Mouse (Mus musculus): ENCODE data around the gene 9930104L06Rik.
"Not testable (repeated sequence)": the region's sequence is repeated elsewhere in the genome, so short reads cannot be mapped to it uniquely, and the experiment has no call there.

9930104L06Rik gene

DNA sequence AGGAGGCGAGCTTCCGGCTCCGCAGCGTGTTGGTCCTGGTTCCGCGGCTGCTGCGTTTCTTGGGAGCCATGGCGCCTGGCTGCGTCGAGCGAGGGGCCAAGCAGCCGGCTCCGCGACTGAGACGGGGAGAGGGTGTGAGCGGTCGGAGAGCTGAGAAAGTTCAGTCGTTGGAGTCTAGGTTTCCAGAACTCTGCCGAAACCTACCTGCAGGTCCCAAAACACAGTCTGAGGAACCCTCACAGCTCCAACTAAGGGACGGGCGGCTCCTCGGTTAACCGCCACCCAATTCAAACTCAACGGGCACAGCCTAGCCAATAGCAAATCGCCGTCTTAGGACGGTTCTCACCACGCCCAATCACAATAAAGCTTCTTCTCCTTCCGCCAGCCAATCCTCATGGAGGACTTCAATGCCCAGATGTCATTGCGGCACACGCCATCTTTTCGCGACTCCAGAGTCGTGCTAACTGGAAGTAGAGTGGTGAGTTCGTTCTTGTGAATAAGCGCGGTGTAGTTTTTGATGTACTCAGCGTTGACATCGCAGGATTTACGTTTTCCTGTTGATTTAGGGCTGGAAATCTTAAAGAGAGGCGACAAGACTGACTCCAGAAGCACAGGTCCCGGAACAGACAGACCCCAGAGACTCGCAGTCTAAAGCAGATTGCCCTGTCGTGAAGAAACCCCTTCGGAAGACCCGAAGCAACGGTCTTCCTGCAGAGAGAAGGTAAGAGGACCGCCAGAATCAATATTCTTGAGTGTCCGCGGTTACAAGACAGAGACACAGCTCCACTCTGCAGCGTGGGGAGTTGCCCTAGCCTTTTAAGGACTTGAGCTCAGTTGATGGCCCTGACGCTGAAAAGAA lies at the start of gene 9930104L06Rik:
Gene 9930104L06Rik, plus strand, starts transcription at position 436 of the 859 bp plus-strand sequence.
- CTCF ChIA-PET, result interaction anchor here in 2 of 4 experiments (0.6 to 1.6 kb wide), 10 partner anchors 20 to 162 kb away, joined by 3 to 7 read pairs (median 3); no protein-coding TSS in a partner anchor
- POLR2A ChIA-PET, result interaction anchor here (0.5 to 3.4 kb wide), 72 partner anchors 9 to 1141 kb away, joined by 3 to 33 read pairs (median 4); partner anchors contain the start of genes Meaf6 (in 3 of the 4), Maneal (in 2 of the 4), Snip1 (in 2 of the 4) and 1110065P20Rik (in 1 of the 4)

GRCm38 (mm10) chr4:124888702-124889101 lies 48.1 kb upstream of the 9930104L06Rik start:
- ChIA-PET CTCF (no interaction called here), POLR2A (interaction anchor here in 2 of 4 experiments (0.6 to 2.1 kb wide), 3 partner anchors 18 to 487 kb away, joined by 3 to 7 read pairs (median 6); no protein-coding TSS in a partner anchor)

GRCm38 (mm10) chr4:124889935-124890334 lies 46.9 kb upstream of the 9930104L06Rik start:
- ChIA-PET CTCF (no interaction called here), POLR2A (interaction anchor here in 1 of 4 experiments (1.3 kb wide), 2 partner anchors 17 to 20 kb away, joined by 3 to 4 read pairs; no protein-coding TSS in a partner anchor)

GRCm38 (mm10) chr4:124890831-124891230 lies 46.0 kb upstream of the 9930104L06Rik start:
- ChIA-PET POLR2A (interaction anchor here in 1 of 4 experiments (0.6 to 1.3 kb wide), 3 partner anchors 16 to 1370 kb away, joined by 3 to 4 read pairs (median 3); no protein-coding TSS in a partner anchor), CTCF (interaction anchor here in 1 of 4 experiments (1.0 kb wide), 1 partner anchor 16 kb away, joined by 3 read pairs; no protein-coding TSS in a partner anchor)

- CTCF ChIA-PET, result interaction anchor here (0.5 to 1.4 kb wide), 9 partner anchors 9 to 1030 kb away, joined by 3 to 6 read pairs (median 5); no protein-coding TSS in a partner anchor
- POLR2A ChIA-PET, result interaction anchor here (0.5 to 1.9 kb wide), 17 partner anchors 8 to 1098 kb away, joined by 3 to 9 read pairs (median 4); partner anchors contain the start of gene 9930104L06Rik (in 1 of the 4)
Measured at GRCm38 (mm10) chr4:124893769-124894168, 43.1 kb upstream of the 9930104L06Rik start.

DNA sequence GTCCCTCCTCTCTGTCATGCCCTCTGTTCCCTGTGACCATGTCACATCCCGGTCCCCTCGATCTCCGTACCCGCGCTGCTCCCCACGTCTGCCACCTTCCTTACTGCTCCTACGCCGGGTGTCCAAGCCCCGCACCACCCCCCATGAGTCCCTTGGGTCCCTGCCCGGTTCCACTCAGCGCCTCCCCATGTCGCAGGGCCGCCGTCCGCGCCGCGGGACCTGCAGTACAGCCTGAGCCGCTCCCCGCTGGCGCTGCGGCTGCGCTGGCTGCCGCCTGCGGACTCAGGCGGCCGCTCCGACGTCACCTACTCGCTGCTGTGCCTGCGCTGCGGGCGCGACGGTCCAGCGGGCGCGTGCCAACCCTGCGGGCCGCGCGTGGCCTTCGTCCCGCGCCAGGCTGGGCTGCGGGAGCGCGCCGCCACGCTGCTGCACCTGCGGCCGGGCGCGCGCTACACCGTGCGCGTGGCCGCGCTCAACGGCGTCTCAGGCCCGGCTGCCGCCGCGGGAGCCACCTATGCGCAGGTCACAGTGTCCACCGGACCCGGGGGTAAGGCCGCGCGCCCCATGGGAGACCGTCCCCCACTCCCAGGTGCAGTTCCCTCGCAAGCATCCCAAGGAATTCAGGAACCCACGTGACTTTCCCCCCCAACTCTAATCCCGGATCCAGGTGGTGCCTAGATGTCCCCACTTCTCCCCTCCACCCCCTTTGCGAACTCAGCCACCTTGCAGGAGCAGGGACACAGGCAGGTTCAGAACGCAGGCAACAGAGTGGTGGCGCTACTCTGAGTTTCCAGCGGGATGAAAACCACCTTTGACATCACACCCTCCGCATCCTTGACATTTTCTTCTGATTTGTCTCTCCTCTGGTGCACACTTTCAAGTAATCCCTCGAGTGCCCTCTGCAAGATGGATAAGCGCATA lies 42.1 kb upstream of the 9930104L06Rik start:
- POLR2A ChIA-PET, result interaction anchor here in 2 of 4 experiments (0.7 to 1.5 kb wide), 4 partner anchors 10 to 147 kb away, joined by 3 to 8 read pairs (median 4); no protein-coding TSS in a partner anchor
- CTCF ChIA-PET, result interaction anchor here in 1 of 4 experiments (1.2 kb wide), 1 partner anchor 11 kb away, joined by 4 read pairs; no protein-coding TSS in a partner anchor

GRCm38 (mm10) chr4:124898428-124898827 lies 38.4 kb upstream of the 9930104L06Rik start:
- ChIA-PET CTCF (no interaction called here), POLR2A (interaction anchor here in 1 of 4 experiments (1.7 to 1.9 kb wide), 2 partner anchors 12 to 21 kb away, joined by 5 to 6 read pairs; no protein-coding TSS in a partner anchor)

- CTCF ChIA-PET, result interaction anchor here (0.5 to 1.3 kb wide), 7 partner anchors 13 to 106 kb away, joined by 3 to 13 read pairs (median 3); partner anchors contain the start of gene Mtf1 (in 2 of the 4)
- POLR2A ChIA-PET, result interaction anchor here in 2 of 4 experiments (0.8 to 1.9 kb wide), 3 partner anchors 9 to 48 kb away, joined by 4 to 6 read pairs (median 4); no protein-coding TSS in a partner anchor
Measured at GRCm38 (mm10) chr4:124899906-124900305, 36.9 kb upstream of the 9930104L06Rik start.

DNA sequence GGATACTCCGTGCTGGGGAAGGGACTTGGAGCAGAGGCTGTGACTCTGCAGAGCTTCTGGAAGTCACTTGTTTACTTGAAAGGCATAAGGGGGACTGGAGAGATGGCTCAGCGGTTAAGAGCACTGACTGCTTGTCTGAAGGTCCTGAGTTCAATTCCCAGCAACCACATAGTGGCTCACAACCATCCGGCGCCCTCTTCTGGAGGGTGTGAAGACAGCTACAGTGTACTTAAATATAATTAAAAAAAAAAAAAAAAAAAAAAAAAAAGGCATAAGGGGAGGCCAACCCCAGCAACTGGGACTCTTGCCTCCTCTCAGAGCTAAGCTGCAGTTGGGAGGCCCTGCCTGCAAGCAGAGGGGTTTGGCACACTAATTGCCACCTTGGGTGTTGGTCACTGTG lies 31.4 kb upstream of the 9930104L06Rik start:
- CTCF ChIA-PET, result interaction anchor here (0.6 to 2.8 kb wide), 36 partner anchors 10 to 1042 kb away, joined by 3 to 12 read pairs (median 4); partner anchors contain the start of genes Epha10 (in 1 of the 4), Mtf1 (in 1 of the 4) and Rspo1 (in 1 of the 4)
- POLR2A ChIA-PET, result interaction anchor here (0.6 to 3.6 kb wide), 15 partner anchors 10 to 1237 kb away, joined by 3 to 23 read pairs (median 4); partner anchors contain the start of genes 9930104L06Rik (in 2 of the 4) and Mtf1 (in 1 of the 4)

DNA sequence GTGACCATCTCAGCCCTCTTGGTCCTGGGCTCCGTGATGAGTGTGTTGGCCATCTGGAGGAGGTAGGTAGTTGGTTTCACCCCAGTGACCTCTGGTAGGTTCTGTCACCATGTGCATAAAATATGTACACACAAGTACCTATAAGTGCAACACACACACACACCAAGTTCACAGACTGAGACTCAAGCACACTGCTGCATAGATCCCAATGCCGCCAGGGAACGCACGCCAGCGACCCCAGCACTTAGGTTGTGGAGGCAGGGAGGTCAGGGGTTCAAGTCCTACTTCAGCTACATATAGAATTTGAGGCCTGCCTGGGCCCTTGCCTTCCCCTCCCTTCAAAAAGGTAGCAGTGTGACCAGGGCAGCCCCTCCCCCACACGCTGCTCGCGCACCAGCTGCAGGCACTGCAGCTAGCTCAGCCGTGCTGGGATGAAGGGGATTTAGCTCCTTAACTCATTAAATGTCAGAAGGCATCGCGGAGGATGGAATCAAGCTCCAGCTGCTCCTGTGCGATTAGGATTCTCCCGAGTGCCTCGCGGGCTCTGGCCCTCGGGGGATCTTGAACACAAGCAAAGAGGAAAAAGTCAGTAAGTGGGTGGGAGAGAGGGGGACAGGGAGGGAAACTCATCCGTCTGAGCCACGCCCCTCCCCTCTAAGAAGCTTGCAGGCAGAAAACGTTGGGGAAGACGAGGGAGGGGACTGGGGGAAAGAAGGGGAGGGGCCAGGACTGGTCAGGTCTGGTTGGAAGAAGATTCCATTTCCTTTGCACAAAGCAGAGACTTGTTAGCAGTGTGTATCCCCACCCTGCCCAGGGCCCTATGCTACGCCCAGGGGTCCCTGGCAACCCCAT lies 30.7 kb upstream of the 9930104L06Rik start:
- CTCF ChIA-PET, result interaction anchor here (0.6 to 2.8 kb wide), 41 partner anchors 9 to 1056 kb away, joined by 3 to 12 read pairs (median 4); partner anchors contain the start of genes 9930104L06Rik (in 1 of the 4), Epha10 (in 1 of the 4) and Mtf1 (in 1 of the 4)
- POLR2A ChIA-PET, result interaction anchor here (0.5 to 3.6 kb wide), 48 partner anchors 9 to 822 kb away, joined by 3 to 23 read pairs (median 4); partner anchors contain the start of genes 9930104L06Rik (in 3 of the 4), Maneal (in 2 of the 4), Meaf6 (in 2 of the 4) and Snip1 (in 2 of the 4)

DNA sequence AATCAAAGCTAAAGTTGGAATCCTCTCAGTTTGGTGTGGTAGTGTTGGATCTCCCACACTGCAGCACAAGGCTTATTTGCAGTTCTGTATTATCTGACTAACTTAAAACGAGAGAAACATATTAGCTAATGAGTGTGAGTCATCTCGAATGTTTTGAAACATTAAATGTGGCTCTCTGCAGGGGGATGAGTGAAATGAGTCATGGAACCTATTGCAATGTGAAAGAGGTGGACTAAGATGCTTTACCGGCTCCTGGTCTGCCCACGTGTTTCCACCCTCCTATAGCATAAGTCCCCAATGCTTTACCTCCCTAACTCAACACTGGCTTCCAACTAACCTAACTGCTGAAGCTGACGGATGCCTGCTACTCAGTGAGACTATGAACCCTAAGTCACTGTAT lies 8.7 kb upstream of the 9930104L06Rik start:
- CTCF ChIA-PET, result interaction anchor here in 1 of 4 experiments (1.2 kb wide), 1 partner anchor 15 kb away, joined by 5 read pairs; no protein-coding TSS in a partner anchor
- POLR2A ChIA-PET, result interaction anchor here (0.6 to 3.0 kb wide), 13 partner anchors 8 to 134 kb away, joined by 3 to 20 read pairs (median 3); partner anchors contain the start of gene 9930104L06Rik (in 2 of the 4)

DNA sequence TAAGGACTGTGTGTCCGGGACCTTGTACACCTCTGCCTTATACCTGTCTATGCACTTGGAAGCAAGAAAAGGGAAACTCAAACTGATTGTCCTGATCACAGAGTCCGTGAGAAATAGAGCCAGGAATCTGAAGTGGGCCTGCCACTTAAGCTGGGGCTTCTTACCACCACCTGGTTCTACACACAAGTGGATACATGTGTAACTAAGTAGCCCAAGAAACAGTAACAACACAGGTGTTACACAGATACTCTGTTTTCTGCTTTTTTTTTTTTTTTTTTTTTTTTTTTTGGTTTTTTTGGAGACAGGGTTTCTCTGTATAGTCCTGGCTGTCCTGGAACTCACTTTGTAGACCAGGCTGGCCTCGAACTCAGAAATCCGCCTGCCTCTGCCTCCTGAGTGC lies 2.4 kb downstream of the 9930104L06Rik start, which contains the start of gene Cdca8:
Gene Cdca8, minus strand, starts transcription at position 101 of the 400 bp plus-strand sequence.
- CTCF ChIA-PET, result not testable (repeated sequence)
- POLR2A ChIA-PET, result interaction anchor here in 2 of 4 experiments (0.7 to 1.0 kb wide), 4 partner anchors 12 to 174 kb away, joined by 3 to 14 read pairs (median 4); no protein-coding TSS in a partner anchor

DNA sequence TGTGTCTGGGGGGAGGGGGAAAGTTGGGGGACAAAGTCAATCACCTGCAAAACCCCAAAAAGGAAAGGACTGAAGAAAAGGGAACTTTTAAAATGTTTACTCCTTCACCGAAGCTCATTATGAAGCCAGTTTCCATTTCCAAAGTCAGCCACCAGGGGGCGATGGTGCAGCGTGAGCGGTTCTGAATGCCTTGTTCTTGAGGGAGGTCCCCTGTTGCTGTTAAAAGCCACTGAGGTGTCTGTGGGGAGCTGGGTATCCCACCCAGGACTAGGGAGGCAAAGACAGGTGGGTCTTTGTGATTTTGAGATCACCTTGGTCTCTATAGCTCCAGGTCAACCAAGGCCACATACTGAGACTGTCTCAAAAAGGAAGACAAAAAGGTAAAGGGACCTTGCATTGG lies 6.2 kb downstream of the 9930104L06Rik start:
- CTCF ChIA-PET, result interaction anchor here (0.6 to 3.0 kb wide), 106 partner anchors 8 to 1050 kb away, joined by 3 to 34 read pairs (median 4); partner anchors contain the start of genes Meaf6 (in 3 of the 4), Epha10 (in 2 of the 4), Maneal (in 2 of the 4) and Mtf1 (in 2 of the 4)
- POLR2A ChIA-PET, result interaction anchor here (0.6 to 1.9 kb wide), 21 partner anchors 11 to 690 kb away, joined by 3 to 8 read pairs (median 4); partner anchors contain the start of genes Meaf6 (in 1 of the 4) and Rspo1 (in 1 of the 4)

DNA sequence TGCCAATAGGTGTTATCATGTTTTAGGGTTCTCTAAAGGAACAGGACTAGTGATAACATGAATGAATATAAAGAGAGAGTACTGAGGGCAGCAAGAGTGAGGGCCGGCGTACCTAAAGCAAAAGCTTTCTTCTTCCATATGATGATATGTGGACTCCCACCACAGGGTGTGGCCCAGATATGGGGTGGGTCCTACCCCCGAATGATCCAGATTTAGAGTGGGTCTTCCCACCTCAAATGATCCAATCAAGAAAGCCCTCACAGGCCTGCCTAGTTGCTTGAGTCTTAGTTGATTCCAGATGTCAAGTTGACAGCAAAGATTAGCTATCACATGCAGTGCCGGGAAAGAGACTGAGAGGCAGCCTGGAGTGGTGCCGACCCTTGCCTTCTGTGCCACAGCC lies 6.9 kb downstream of the 9930104L06Rik start:
- POLR2A ChIA-PET, result interaction anchor here in 2 of 4 experiments (1.1 to 1.9 kb wide), 7 partner anchors 10 to 155 kb away, joined by 3 to 8 read pairs (median 4); partner anchors contain the start of gene Meaf6 (in 1 of the 2)
- CTCF ChIA-PET, result interaction anchor here (0.8 to 3.0 kb wide), 18 partner anchors 9 to 171 kb away, joined by 3 to 34 read pairs (median 8); partner anchors contain the start of gene Meaf6 (in 2 of the 4)

DNA sequence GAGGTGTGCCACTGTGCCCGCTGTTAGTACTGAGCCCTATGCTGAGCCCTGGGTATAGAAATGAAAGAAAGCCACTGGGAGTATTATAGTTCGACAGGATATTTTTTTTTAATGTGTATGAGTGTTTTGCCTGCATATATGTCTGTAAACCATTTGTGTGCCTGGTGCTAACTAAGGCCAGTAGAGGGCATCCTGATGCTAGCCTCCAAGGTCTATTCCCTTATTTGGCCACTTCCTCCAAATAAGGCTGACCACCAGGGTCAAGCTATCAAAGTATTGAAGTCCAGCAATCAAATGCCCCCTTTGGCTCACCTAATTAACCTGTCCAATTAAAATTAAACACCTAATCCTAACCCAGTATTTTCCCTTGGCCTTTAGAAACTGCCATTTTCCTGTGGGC lies 8.1 kb downstream of the 9930104L06Rik start:
- POLR2A ChIA-PET, result interaction anchor here in 1 of 4 experiments (0.6 kb wide), 1 partner anchor 10 kb away, joined by 7 read pairs; no protein-coding TSS in a partner anchor
- CTCF ChIA-PET, result interaction anchor here in 2 of 4 experiments (0.6 to 3.0 kb wide), 2 partner anchors 8 to 154 kb away, joined by 20 to 28 read pairs; no protein-coding TSS in a partner anchor
